ENCODE assay signal across 19 mouse cellular contexts in the genomic region with DNA sequence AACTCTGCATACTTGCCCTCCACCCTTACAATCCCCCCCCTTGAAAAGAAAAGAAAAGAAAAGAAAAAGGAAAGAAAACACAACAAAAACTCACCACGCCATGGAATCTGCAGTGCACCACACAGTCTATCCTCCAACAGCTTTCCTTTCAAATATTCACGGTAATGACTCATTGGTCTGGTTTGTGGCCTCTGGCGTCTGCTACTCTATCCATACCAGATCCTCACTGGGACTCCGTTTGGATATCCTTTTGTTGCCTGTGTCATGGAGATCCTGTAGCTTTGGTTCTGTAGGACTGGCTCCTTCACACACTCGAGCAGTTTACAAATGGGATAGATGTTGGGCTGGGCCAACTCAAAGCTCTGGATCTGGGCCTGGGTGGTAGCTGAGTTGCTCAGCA.
"Had no signal": no experiment of that assay in that cellular context is flagged by ENCODE, and none has a peak within 500 bp of the region (broad histone marks: within the 10 kb centered on the region; RNA-seq: fewer than 3 reads in every experiment).

No protein-coding gene starts in this region.

- H3K4me2 ChIP-seq: lung, embryonic 15.5 days; midbrain, embryonic 11.5 days; midbrain, embryonic 13.5 days; midbrain, embryonic 15.5 days; neural tube, embryonic 13.5 days; neural tube, embryonic 15.5 days had no signal

- ATAC-seq: liver, postnatal 0 days; lung, postnatal 0 days; midbrain, embryonic 15.5 days had no signal

- H3K27ac ChIP-seq: lung, embryonic 15.5 days; macrophage; midbrain, embryonic 13.5 days; midbrain, embryonic 15.5 days; neural tube, embryonic 13.5 days; neural tube, embryonic 15.5 days had no signal

- H3K36me3 ChIP-seq: lung, embryonic 15.5 days; midbrain, embryonic 13.5 days; midbrain, embryonic 15.5 days; neural tube, embryonic 13.5 days; neural tube, embryonic 15.5 days had no signal

- H3K4me1 ChIP-seq: lung, embryonic 15.5 days; megakaryocyte, embryonic 14.5 days; midbrain, embryonic 13.5 days; midbrain, embryonic 15.5 days; neural tube, embryonic 13.5 days; neural tube, embryonic 15.5 days had no signal

- H3K9ac ChIP-seq: liver, postnatal 0 days; lung, embryonic 15.5 days; midbrain, embryonic 13.5 days; midbrain, embryonic 15.5 days; neural tube, embryonic 13.5 days; neural tube, embryonic 15.5 days had no signal

- DNase-seq: liver, postnatal 0 days; lung, adult 2 months; lung, postnatal 14 days; lung, postnatal 36 days; retina, postnatal 1 day; right cerebral cortex, adult 18-20 months; right cerebral cortex, postnatal 4 days; spleen, adult 18-20 months; thymus, adult 18-20 months; thymus, postnatal 14 days had no signal

- H3K9me3 ChIP-seq: lung, embryonic 15.5 days; midbrain, embryonic 13.5 days; midbrain, embryonic 15.5 days; neural tube, embryonic 13.5 days; neural tube, embryonic 15.5 days had no signal

- H3K27me3 ChIP-seq: lung, embryonic 15.5 days; megakaryocyte, embryonic 14.5 days; midbrain, embryonic 13.5 days; midbrain, embryonic 15.5 days; neural tube, embryonic 13.5 days; neural tube, embryonic 15.5 days had no signal

- H3K4me3 ChIP-seq: lung, embryonic 15.5 days; megakaryocyte, embryonic 14.5 days; midbrain, embryonic 13.5 days; midbrain, embryonic 15.5 days; neural tube, embryonic 13.5 days; neural tube, embryonic 15.5 days had no signal
